Mouse (Mus musculus): ENCODE data around the gene Idua. TPM values are rescaled to one million over a fixed set of nuclear protein-coding genes. Genes with fewer than 3 reads are reported as not detected.

Gene Idua
- total and polyA plus RNA-seq, 2 experiments = 2.6 to 7.3 TPM

GRCm38 (mm10) chr5:108667370-108667769 is 7.2 kb downstream of the Idua start:
- Histone ChIP-seq H3K9ac (ENCODE audit: low read depth, low read length) (no peak overlapping the region), H3K79me2 (ENCODE audit: control insufficient read depth, insufficient read depth, low read length) (no peaks in the 10 kb centered on the region), H3K36me3 (ENCODE audit: control insufficient read depth, insufficient read depth, low read length) (no peaks in the 10 kb centered on the region; the same call in 1 of the 2 replicates), H3K4me3 (ENCODE audit: insufficient read depth, low read depth, low read length) (no peak overlapping the region), H3K27me3 (ENCODE audit: control insufficient read depth, insufficient read depth, low read length) (no peaks in the 10 kb centered on the region), H3K27ac (replicated peaks; ENCODE audit: insufficient read depth, low read depth, low read length) (no peak overlapping the region), H3K4me1 (ENCODE audit: control insufficient read depth, insufficient read depth, low read length) (peaks cover 19% of the 10 kb centered on the region)
- 79% methylated on average over 2 of the region's 2 CpGs for WGBS
- TF ChIP-seq CTCF (IDR thresholded peaks at IDR 0.05; ENCODE audit: low read depth, low read length) (no peak), POLR2A (IDR thresholded peaks at IDR 0.05; ENCODE audit: extremely low read depth, insufficient read depth, low read length) (no peak)
- no peak for DNase-seq (ENCODE audit: extremely low read depth, low read depth, low spot score)

GRCm38 (mm10) chr5:108668387-108668932 is 8.3 kb downstream of the Idua start:
- TF ChIP-seq CTCF (IDR thresholded peaks at IDR 0.05; ENCODE audit: low read depth, low read length) (no peak), POLR2A (IDR thresholded peaks at IDR 0.05; ENCODE audit: extremely low read depth, insufficient read depth, low read length) (no peak)
- Histone ChIP-seq H3K36me3 (ENCODE audit: control insufficient read depth, insufficient read depth, low read length) (no peaks in the 10 kb centered on the region; the same call in 1 of the 2 replicates), H3K79me2 (ENCODE audit: control insufficient read depth, insufficient read depth, low read length) (peaks cover 5% of the 10 kb centered on the region; the same call in 1 of the 2 replicates), H3K27ac (replicated peaks; ENCODE audit: insufficient read depth, low read depth, low read length) (peak overlapping the region; percentile 92), H3K4me1 (ENCODE audit: control insufficient read depth, insufficient read depth, low read length) (peaks cover 27% of the 10 kb centered on the region), H3K4me3 (ENCODE audit: insufficient read depth, low read depth, low read length) (peak overlapping the region; percentile 81), H3K27me3 (ENCODE audit: control insufficient read depth, insufficient read depth, low read length) (no peaks in the 10 kb centered on the region), H3K9ac (ENCODE audit: low read depth, low read length) (peak overlapping the region; percentile 93)
- WGBS = 5% methylated on average over 3 of the region's 3 CpGs
- no peak for DNase-seq (ENCODE audit: extremely low read depth, low read depth, low spot score)

GRCm38 (mm10) chr5:108668977-108669936 is 9.1 kb downstream of the Idua start, which contains the start of gene Dgkq:
Dgkq (minus strand) TSS chr5:108669672.
- Histone ChIP-seq H3K79me2 (ENCODE audit: control insufficient read depth, insufficient read depth, low read length) (peaks cover 12% of the 10 kb centered on the region; the same call in 1 of the 2 replicates), H3K36me3 (ENCODE audit: control insufficient read depth, insufficient read depth, low read length) (no peaks in the 10 kb centered on the region; the same call in 1 of the 2 replicates), H3K27me3 (ENCODE audit: control insufficient read depth, insufficient read depth, low read length) (no peaks in the 10 kb centered on the region), H3K4me1 (ENCODE audit: control insufficient read depth, insufficient read depth, low read length) (peaks cover 31% of the 10 kb centered on the region), H3K4me3 (ENCODE audit: insufficient read depth, low read depth, low read length) (peak within 1 kb of the TSS; percentile 81), H3K27ac (replicated peaks; ENCODE audit: insufficient read depth, low read depth, low read length) (peak within 1 kb of the TSS; percentile 92), H3K9ac (ENCODE audit: low read depth, low read length) (peak within 1 kb of the TSS; percentile 93)
- TF ChIP-seq CTCF (IDR thresholded peaks at IDR 0.05; ENCODE audit: low read depth, low read length) (no peak), POLR2A (IDR thresholded peaks at IDR 0.05; ENCODE audit: extremely low read depth, insufficient read depth, low read length) (peak; percentile 79; the same call in 1 of the 2 replicates)
- DNase-seq (ENCODE audit: extremely low read depth, low read depth, low spot score) = peak; percentile 86
- 1% methylated on average over 43 of the region's 43 CpGs for WGBS

DNA sequence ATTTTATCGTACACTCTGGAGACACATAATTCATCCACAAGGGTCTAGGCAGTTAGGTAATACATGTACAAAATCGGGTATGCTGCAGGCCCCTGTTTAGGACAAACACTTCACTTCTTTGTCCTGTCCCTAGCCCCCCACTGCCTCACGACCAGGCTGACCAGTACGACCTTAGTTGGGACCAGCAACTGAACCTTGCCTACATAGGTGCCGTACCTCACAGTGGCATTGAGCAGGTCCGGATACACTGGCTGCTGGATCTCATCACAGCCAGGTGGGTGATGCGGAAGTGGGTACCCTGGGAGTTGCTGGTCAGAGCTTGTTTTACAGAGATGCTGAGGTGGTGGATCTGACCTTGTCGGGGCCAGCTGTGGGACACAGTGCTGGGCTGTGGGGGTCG is 9.9 kb downstream of the Idua start:
- WGBS = 30% methylated on average over 9 of the region's 9 CpGs
- Histone ChIP-seq H3K4me3 (ENCODE audit: insufficient read depth, low read depth, low read length) (no peak overlapping the region), H3K36me3 (ENCODE audit: control insufficient read depth, insufficient read depth, low read length) (no peaks in the 10 kb centered on the region; the same call in 1 of the 2 replicates), H3K9ac (ENCODE audit: low read depth, low read length) (peak overlapping the region; percentile 25), H3K4me1 (ENCODE audit: control insufficient read depth, insufficient read depth, low read length) (peaks cover 31% of the 10 kb centered on the region), H3K27ac (replicated peaks; ENCODE audit: insufficient read depth, low read depth, low read length) (peak overlapping the region; percentile 92; the same call in 1 of the 2 replicates), H3K79me2 (ENCODE audit: control insufficient read depth, insufficient read depth, low read length) (peaks cover 12% of the 10 kb centered on the region; the same call in 1 of the 2 replicates), H3K27me3 (ENCODE audit: control insufficient read depth, insufficient read depth, low read length) (no peaks in the 10 kb centered on the region)
- no peak for TF ChIP-seq CTCF (IDR thresholded peaks at IDR 0.05; ENCODE audit: low read depth, low read length)
- no peak for TF ChIP-seq POLR2A (IDR thresholded peaks at IDR 0.05; ENCODE audit: extremely low read depth, insufficient read depth, low read length)
- DNase-seq (ENCODE audit: extremely low read depth, low read depth, low spot score) = peak; percentile 53

DNA sequence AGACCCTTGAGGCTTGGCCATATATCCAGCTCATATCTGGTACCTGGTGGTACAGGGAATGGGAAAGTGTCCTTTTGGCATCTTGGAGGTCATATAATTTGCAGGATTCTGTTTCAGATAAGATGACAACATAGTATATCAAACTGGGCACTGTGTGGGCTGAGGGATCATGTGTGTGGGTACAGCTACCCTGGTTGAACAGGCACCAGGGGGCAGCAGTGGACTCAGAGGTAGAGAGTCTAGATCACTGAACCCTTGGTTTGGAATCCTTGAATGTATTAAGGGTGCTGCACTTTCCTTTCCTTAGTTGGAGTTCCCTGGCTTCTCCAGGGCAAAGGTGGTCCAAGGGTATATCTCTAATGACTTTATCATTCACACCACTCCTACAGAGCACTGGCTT is 10.7 kb downstream of the Idua start:
- peak; percentile 76 for TF ChIP-seq CTCF (IDR thresholded peaks at IDR 0.05; ENCODE audit: low read depth, low read length)
- no peak for TF ChIP-seq POLR2A (IDR thresholded peaks at IDR 0.05; ENCODE audit: extremely low read depth, insufficient read depth, low read length)
- H3K4me3 ChIP-seq (ENCODE audit: insufficient read depth, low read depth, low read length) = no peak overlapping the region
- no peak overlapping the region for H3K9ac ChIP-seq (ENCODE audit: low read depth, low read length)
- H3K4me1 ChIP-seq (ENCODE audit: control insufficient read depth, insufficient read depth, low read length) = peaks cover 34% of the 10 kb centered on the region
- peak; percentile 76 for DNase-seq (ENCODE audit: extremely low read depth, low read depth, low spot score)
- H3K27me3 ChIP-seq (ENCODE audit: control insufficient read depth, insufficient read depth, low read length) = no peaks in the 10 kb centered on the region
- peaks cover 12% of the 10 kb centered on the region; the same call in 1 of the 2 replicates for H3K79me2 ChIP-seq (ENCODE audit: control insufficient read depth, insufficient read depth, low read length)
- no peak overlapping the region; the same call in 1 of the 2 replicates for H3K27ac ChIP-seq (replicated peaks; ENCODE audit: insufficient read depth, low read depth, low read length)
- H3K36me3 ChIP-seq (ENCODE audit: control insufficient read depth, insufficient read depth, low read length) = no peaks in the 10 kb centered on the region; the same call in 1 of the 2 replicates
